Mouse (Mus musculus) cerebellum, adult 2 months (tissue): ENCODE data around the gene Pxylp1. TPM values are rescaled to one million over a fixed set of nuclear protein-coding genes. Genes with fewer than 3 reads are reported as not detected.

Source experiments
- DNase-seq, 2 experiments: peaks; one replicate each; pipeline ENCODE4 v3.0.0; 2021
- H3K27ac ChIP-seq: fragments of 200-500 bp; 2 replicates; pipeline ENCODE4 v1.5.1; 2012; ENCODE audit warnings: low read length, control low read depth, inconsistent platforms; ENCODE audit not compliant: insufficient read depth
- H3K27me3 ChIP-seq: fragments of 200-500 bp; 2 replicates; pipeline ENCODE4 v1.6.1; 2012; ENCODE audit warnings: inconsistent platforms, mild to moderate bottlenecking, low read length, moderate library complexity; ENCODE audit not compliant: control insufficient read depth, insufficient read depth
- H3K4me1 ChIP-seq: fragments of 200-500 bp; 2 replicates; pipeline ENCODE4 v1.6.1; 2011; ENCODE audit warnings: low read length; ENCODE audit not compliant: control insufficient read depth, insufficient read depth
- H3K4me3 ChIP-seq: fragments of 200-500 bp; replicated peaks from 2 replicates; pipeline ENCODE3; 2011; ENCODE audit warnings: mild to moderate bottlenecking, low read depth, low read length, control low read depth; ENCODE audit not compliant: insufficient read depth
- CTCF ChIP-seq: fragments of 200-500 bp; IDR thresholded peaks from 2 replicates; pipeline ENCODE4 v1.5.1; 2011; ENCODE audit warnings: low read depth, mild to moderate bottlenecking, control low read depth, low read length, moderate library complexity, borderline replicate concordance; ENCODE audit not compliant: insufficient read depth
- POLR2A ChIP-seq: fragments of 200-500 bp; IDR thresholded peaks from 2 replicates; pipeline ENCODE4 v1.6.1; 2011; ENCODE audit warnings: low read length, control low read depth, borderline replicate concordance; ENCODE audit not compliant: insufficient read depth
- WGBS: fragments of 180-500 bp; shearing (Covaris S2); methylation state at CpG from one replicate; pipeline ENCODE4 v1.1.7; 2018; 5-methylcytosine and 5-hydroxymethylcytosine counted together
- polyA plus RNA-seq: library from polyadenylated mRNA; depleted of rRNA; stranded (reverse); fragments of >200 nt; gene quantifications from 2 replicates; pipeline ENCODE4 v1.2.3, GENCODE M21; 2012

Gene Pxylp1
- polyA plus RNA-seq, 1 experiment, result 35.6 TPM

- no peak for DNase-seq
- Histone ChIP-seq H3K4me1 (peaks cover 44% of the 10 kb centered on the region), H3K27ac (no peak overlapping the region; the same call in 1 of the 2 replicates), H3K4me3 (no peak overlapping the region), H3K27me3 (no peaks in the 10 kb centered on the region)
- TF ChIP-seq CTCF (no peak), POLR2A (no peak)
- WGBS, result 75% methylated on average over 16 of the region's 16 CpGs
Observed at GRCm38 (mm10) chr9:96865473-96866050, 26.9 kb downstream of the Pxylp1 start.

- WGBS, result 63% methylated on average over 3 of the region's 3 CpGs
- H3K4me3 ChIP-seq, result no peak overlapping the region
- H3K27me3 ChIP-seq, result no peaks in the 10 kb centered on the region
- peaks cover 53% of the 10 kb centered on the region for H3K4me1 ChIP-seq
- no peak for TF ChIP-seq POLR2A
- no peak for TF ChIP-seq CTCF
- DNase-seq, result no peak
- H3K27ac ChIP-seq, result no peak overlapping the region
Observed at GRCm38 (mm10) chr9:96863539-96863938, 28.9 kb downstream of the Pxylp1 start.

GRCm38 (mm10) chr9:96862836-96863235 lies 29.6 kb downstream of the Pxylp1 start:
- Histone ChIP-seq H3K4me1 (peaks cover 56% of the 10 kb centered on the region), H3K27ac (no peak overlapping the region), H3K4me3 (no peak overlapping the region), H3K27me3 (no peaks in the 10 kb centered on the region)
- TF ChIP-seq CTCF, result no peak
- no peak for TF ChIP-seq POLR2A
- 73% methylated on average over 4 of the region's 4 CpGs for WGBS
- no peak for DNase-seq

GRCm38 (mm10) chr9:96861092-96861487 lies 31.4 kb downstream of the Pxylp1 start:
- peak overlapping the region; percentile 8; the same call in 1 of the 2 replicates for H3K27ac ChIP-seq
- TF ChIP-seq CTCF, result no peak
- no peak for TF ChIP-seq POLR2A
- WGBS, result 34% methylated on average over 10 of the region's 10 CpGs
- H3K27me3 ChIP-seq, result no peaks in the 10 kb centered on the region
- no peak overlapping the region for H3K4me3 ChIP-seq
- DNase-seq, result peak in 1 of 2 experiments; percentile 53
- peaks cover 59% of the 10 kb centered on the region for H3K4me1 ChIP-seq

- 70% methylated on average over 5 of the region's 5 CpGs for WGBS
- TF ChIP-seq POLR2A (no peak), CTCF (no peak)
- no peak for DNase-seq
- Histone ChIP-seq H3K4me3 (no peak overlapping the region), H3K27ac (no peak overlapping the region), H3K4me1 (peaks cover 58% of the 10 kb centered on the region), H3K27me3 (no peaks in the 10 kb centered on the region)
Observed at GRCm38 (mm10) chr9:96860380-96861091, 31.9 kb downstream of the Pxylp1 start.

- Histone ChIP-seq H3K27me3 (no peaks in the 10 kb centered on the region), H3K27ac (0 out of 2 replicates have a peak overlapping the region, but pooled peaks have one; percentile 34), H3K4me1 (peaks cover 57% of the 10 kb centered on the region), H3K4me3 (no peak overlapping the region)
- 23% methylated on average over 2 of the region's 2 CpGs for WGBS
- peak in 1 of 2 experiments; percentile 47 for DNase-seq
- TF ChIP-seq POLR2A, result no peak
Observed at GRCm38 (mm10) chr9:96859027-96859426, 33.4 kb downstream of the Pxylp1 start.

GRCm38 (mm10) chr9:96857838-96858237 lies 34.6 kb downstream of the Pxylp1 start:
- no peak for DNase-seq

More at GRCm38 (mm10) chr9:96857838-96858237, 34.6 kb downstream of the Pxylp1 start:
- no peak for TF ChIP-seq POLR2A
- no peak for TF ChIP-seq CTCF
- no peak overlapping the region for H3K27ac ChIP-seq
- H3K4me1 ChIP-seq, result peaks cover 57% of the 10 kb centered on the region
- WGBS, result 88% methylated on average over 4 of the region's 4 CpGs
- no peak overlapping the region for H3K4me3 ChIP-seq
- no peaks in the 10 kb centered on the region for H3K27me3 ChIP-seq
